Mouse (Mus musculus): Measurements from ENCODE around the gene Armc5.

Armc5 gene

DNA sequence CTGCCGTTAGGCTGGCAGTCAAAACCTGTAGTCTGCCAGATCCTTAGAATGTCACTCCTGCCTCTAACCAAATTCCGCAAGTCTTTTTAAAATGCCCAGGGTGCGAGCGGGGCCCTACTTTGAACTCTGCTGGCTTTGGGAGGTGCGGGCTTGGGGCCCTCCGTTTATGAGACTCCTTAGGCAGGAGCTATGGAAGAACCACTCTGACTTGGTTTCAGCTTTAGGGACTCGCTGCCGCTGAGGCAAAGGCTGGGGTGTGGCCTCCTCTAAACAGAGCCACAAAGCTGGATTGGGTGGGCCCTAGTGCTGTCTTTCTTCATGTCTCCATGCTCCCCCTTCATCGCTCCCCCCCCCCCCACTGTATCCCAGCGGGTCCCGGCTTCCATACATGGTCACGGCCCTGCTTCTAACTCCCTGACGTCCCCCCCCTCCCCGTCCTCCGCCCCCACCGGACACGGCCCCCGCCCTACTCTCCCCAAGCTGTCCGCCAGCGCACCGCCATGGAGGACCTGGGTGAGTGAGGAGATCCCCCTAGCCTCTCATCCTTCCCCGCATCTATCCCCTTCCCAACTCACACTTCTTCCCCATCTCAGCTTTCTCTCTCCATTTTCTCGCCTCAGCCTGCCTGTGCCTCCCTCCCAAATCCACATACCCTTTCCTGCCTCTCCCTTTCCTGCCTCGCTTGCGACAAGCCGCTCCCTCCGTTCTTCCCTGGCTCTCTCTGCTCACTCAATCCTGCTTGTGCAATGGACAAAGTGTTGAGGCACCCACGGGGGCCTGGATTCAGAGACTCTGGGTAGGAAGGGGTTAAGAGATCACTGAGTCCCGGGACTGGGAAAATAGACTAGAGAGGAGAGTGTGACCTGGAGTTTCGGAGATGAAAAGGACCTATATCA, 9.6 kb downstream of the Armc5 start, which contains the start of gene Tgfb1i1:
Tgfb1i1 (plus strand) TSS at position 317 of the 896 bp plus-strand sequence.
- DNase-seq (ENCODE audit: low read depth, low spot score), result peak; percentile 28

DNA sequence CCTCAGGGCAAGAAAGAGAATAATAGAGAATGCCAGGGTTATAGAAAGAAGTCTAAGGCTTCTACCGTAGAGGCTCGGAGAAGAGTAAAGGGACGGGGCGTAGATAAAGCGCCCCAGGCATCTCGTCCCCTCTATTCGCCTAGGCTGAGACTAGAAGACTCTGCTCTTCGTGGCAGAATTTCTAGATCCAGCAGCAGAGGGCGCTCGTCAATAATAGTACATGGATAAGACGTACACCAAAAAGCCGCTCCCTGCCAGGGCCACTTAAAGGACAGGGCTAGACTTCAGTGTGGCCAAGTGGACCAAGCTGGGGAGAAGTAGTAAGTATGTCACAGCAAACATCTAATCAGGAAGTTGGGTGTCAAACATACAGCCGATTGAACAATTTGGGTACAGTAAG, 10.3 kb downstream of the Armc5 start:
- peak; percentile 84 for DNase-seq (ENCODE audit: low read depth, low spot score)

- no peak for DNase-seq (ENCODE audit: low read depth, low spot score)
Observed at GRCm38 (mm10) chr7:128248081-128249042, 11.2 kb downstream of the Armc5 start.

DNA sequence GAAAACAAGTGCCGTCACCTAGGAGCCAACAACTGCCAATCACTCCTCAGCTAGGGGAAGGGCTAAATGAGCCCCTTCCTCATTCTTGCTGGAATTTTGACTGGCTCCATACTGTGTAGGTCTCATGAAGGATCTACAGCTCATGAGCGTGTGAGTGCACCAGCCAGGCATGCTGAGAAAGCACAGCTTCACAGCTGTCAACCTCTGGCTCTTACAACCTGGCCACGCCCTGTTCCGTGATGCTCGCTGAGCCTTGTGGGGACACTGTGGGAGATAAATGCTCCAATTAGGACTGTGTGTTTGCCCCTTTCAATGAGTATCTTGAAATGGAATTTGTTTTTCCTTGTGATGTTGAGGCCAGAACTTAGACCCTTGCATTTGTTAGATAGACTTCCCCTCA, 12.9 kb downstream of the Armc5 start:
- DNase-seq (ENCODE audit: low read depth, low spot score), result no peak

DNA sequence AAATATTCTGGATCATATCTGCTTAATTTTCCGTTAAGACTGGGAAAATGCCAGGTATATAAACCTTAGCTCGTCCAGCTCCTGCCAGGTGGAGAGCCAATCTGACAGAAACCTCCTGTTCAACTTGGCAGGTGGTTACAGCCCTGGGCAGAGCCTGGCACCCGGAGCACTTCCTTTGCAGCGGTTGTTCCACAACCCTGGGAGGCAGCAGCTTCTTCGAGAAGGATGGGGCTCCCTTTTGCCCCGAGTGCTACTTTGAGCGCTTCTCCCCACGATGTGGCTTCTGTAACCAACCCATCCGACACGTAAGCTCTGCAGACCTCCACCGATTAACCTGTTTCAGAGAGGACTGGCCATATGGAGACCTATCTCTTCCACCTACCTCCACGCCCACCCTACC, 14.8 kb downstream of the Armc5 start:
- DNase-seq (ENCODE audit: low read depth, low spot score), result no peak

- DNase-seq (ENCODE audit: low read depth, low spot score), result peak; percentile 53
Observed at GRCm38 (mm10) chr7:128252609-128253008, 15.5 kb downstream of the Armc5 start.

- no peak for DNase-seq (ENCODE audit: low read depth, low spot score)
Observed at GRCm38 (mm10) chr7:128254978-128255377, 17.8 kb downstream of the Armc5 start.

- DNase-seq (ENCODE audit: low read depth, low spot score), result no peak
Observed at GRCm38 (mm10) chr7:128255757-128256156, 18.6 kb downstream of the Armc5 start.

- no peak for DNase-seq (ENCODE audit: low read depth, low spot score)
Observed at GRCm38 (mm10) chr7:128256783-128257334, 19.7 kb downstream of the Armc5 start.

- no peak for DNase-seq (ENCODE audit: low read depth, low spot score)
Observed at GRCm38 (mm10) chr7:128265411-128265810, 28.3 kb downstream of the Armc5 start, which contains the start of gene Slc5a2. Slc5a2 (plus strand) TSS chr7:128265657.

GRCm38 (mm10) chr7:128266056-128266455, 28.9 kb downstream of the Armc5 start:
- DNase-seq (ENCODE audit: low read depth, low spot score), result no peak

- no peak for DNase-seq (ENCODE audit: low read depth, low spot score)
Observed at GRCm38 (mm10) chr7:128267391-128267790, 30.2 kb downstream of the Armc5 start.

GRCm38 (mm10) chr7:128267813-128268212, 30.7 kb downstream of the Armc5 start:
- DNase-seq (ENCODE audit: low read depth, low spot score), result no peak

DNA sequence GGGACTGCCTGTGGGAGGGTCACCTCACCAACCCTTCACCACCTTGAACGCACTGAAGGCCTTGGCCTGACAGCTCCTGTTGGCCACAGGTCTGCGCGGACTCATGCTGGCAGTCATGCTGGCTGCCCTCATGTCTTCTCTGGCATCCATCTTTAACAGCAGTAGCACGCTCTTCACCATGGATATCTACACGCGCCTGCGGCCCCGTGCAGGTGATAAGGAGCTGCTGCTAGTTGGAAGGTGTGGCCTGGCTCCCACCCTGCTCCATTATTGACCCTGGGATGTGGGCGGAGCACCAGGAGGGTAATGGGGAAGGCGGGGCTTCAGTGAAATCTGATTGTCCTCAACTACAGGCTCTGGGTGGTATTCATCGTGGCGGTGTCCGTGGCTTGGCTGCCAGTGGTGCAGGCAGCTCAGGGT, 33.3 kb downstream of the Armc5 start:
- DNase-seq (ENCODE audit: low read depth, low spot score), result no peak

DNA sequence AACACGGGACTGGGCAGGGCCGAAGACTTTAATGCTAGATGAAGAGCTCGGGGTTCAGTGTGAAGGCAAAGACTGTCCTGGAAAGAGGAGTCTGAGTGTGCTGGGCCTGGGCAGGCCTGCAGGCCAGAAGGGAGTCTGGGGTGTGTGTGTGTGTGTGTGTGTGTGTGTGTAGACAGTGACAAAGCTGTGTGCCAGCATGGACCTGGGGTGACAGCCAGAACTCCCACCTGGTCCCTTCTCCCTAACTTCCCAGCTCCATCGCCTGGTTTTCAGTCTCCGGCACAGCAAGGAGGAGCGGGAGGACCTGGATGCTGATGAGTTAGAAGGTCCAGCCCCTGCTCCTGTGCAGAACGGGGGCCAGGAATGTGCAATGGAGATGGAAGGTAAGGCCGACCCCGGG, 34.4 kb downstream of the Armc5 start:
- no peak for DNase-seq (ENCODE audit: low read depth, low spot score)

GRCm38 (mm10) chr7:128276051-128276450, 38.9 kb downstream of the Armc5 start:
- no peak for DNase-seq (ENCODE audit: low read depth, low spot score)

DNA sequence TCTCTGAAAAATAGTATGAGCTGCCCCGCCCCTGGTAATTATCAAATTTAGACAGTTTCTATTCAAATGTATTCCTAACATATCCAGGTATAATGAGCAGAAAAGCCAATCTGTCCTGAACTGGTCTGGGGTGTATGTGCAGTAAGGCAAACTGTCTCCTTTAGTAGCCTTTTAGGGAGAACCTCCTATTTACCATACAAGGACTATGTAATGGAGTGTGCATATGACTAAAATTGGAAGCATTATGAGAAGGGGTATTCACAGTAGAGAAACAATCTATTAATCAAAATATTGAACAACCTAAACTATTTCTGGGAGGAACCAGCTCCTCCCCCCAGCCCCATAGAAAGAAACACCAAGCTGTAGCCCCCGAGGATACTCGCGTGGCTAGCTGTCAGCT, 42.6 kb downstream of the Armc5 start:
- DNase-seq (ENCODE audit: low read depth, low spot score), result no peak

GRCm38 (mm10) chr7:128281765-128282164, 44.6 kb downstream of the Armc5 start:
- DNase-seq (ENCODE audit: low read depth, low spot score), result no peak

GRCm38 (mm10) chr7:128282532-128283244, 45.5 kb downstream of the Armc5 start:
- no peak for DNase-seq (ENCODE audit: low read depth, low spot score)

- DNase-seq (ENCODE audit: low read depth, low spot score), result peak; percentile 40
Observed at GRCm38 (mm10) chr7:128284047-128284446, 46.9 kb downstream of the Armc5 start.

- DNase-seq (ENCODE audit: low read depth, low spot score), result no peak
Observed at GRCm38 (mm10) chr7:128285060-128285459, 47.9 kb downstream of the Armc5 start.
